Mouse (Mus musculus): Measurements from ENCODE around the gene Selenok.
A peak's percentile ranks its signal among the peaks of the same experiment; 100 is the strongest.

Gene Selenok

GRCm38 (mm10) chr14:29968075-29968821, at the start of gene Selenok:
Selenok (plus strand) TSS chr14:29968308.
- peak; percentile 97 for DNase-seq (ENCODE audit: extremely low read depth, low read depth)

- no peak for DNase-seq (ENCODE audit: extremely low read depth, low read depth)
Measured at GRCm38 (mm10) chr14:29928966-29929365, 39.1 kb upstream of the Selenok start.

GRCm38 (mm10) chr14:29935516-29935915, 32.6 kb upstream of the Selenok start:
- DNase-seq (ENCODE audit: extremely low read depth, low read depth) = no peak

- no peak for DNase-seq (ENCODE audit: extremely low read depth, low read depth)
Measured at GRCm38 (mm10) chr14:29937466-29937865, 30.6 kb upstream of the Selenok start.

GRCm38 (mm10) chr14:29939600-29940312, 28.4 kb upstream of the Selenok start:
- DNase-seq (ENCODE audit: extremely low read depth, low read depth) = no peak

GRCm38 (mm10) chr14:29940313-29940812, 27.7 kb upstream of the Selenok start:
- peak; percentile 18 for DNase-seq (ENCODE audit: extremely low read depth, low read depth)

- DNase-seq (ENCODE audit: extremely low read depth, low read depth) = peak; percentile 41
Measured at GRCm38 (mm10) chr14:29940877-29941276, 27.2 kb upstream of the Selenok start.

GRCm38 (mm10) chr14:29946761-29947309, 21.3 kb upstream of the Selenok start:
- DNase-seq (ENCODE audit: extremely low read depth, low read depth) = no peak

- DNase-seq (ENCODE audit: extremely low read depth, low read depth) = peak; percentile 88
Measured at GRCm38 (mm10) chr14:29950805-29951204, 17.3 kb upstream of the Selenok start.

GRCm38 (mm10) chr14:29957393-29957792, 10.7 kb upstream of the Selenok start:
- no peak for DNase-seq (ENCODE audit: extremely low read depth, low read depth)

- DNase-seq (ENCODE audit: extremely low read depth, low read depth) = no peak
Measured at GRCm38 (mm10) chr14:29967611-29968010, 497 bp upstream of the Selenok start.

GRCm38 (mm10) chr14:29971446-29971845, 3.3 kb downstream of the Selenok start:
- no peak for DNase-seq (ENCODE audit: extremely low read depth, low read depth)

- DNase-seq (ENCODE audit: extremely low read depth, low read depth) = no peak
Measured at GRCm38 (mm10) chr14:29971993-29972392, 3.9 kb downstream of the Selenok start.

- no peak for DNase-seq (ENCODE audit: extremely low read depth, low read depth)
Measured at GRCm38 (mm10) chr14:29976927-29977326, 8.8 kb downstream of the Selenok start.

- peak; percentile 82 for DNase-seq (ENCODE audit: extremely low read depth, low read depth)
Measured at GRCm38 (mm10) chr14:29978254-29979204, 10.4 kb downstream of the Selenok start, which contains the start of gene Actr8. Actr8 (plus strand) TSS chr14:29978337.

GRCm38 (mm10) chr14:29980447-29981205, 12.5 kb downstream of the Selenok start:
- peak; percentile 41 for DNase-seq (ENCODE audit: extremely low read depth, low read depth)

- DNase-seq (ENCODE audit: extremely low read depth, low read depth) = no peak
Measured at GRCm38 (mm10) chr14:29986096-29986495, 18.0 kb downstream of the Selenok start.

- no peak for DNase-seq (ENCODE audit: extremely low read depth, low read depth)
Measured at GRCm38 (mm10) chr14:29987276-29987675, 19.2 kb downstream of the Selenok start.

- no peak for DNase-seq (ENCODE audit: extremely low read depth, low read depth)
Measured at GRCm38 (mm10) chr14:29987739-29988138, 19.6 kb downstream of the Selenok start.

- DNase-seq (ENCODE audit: extremely low read depth, low read depth) = no peak
Measured at GRCm38 (mm10) chr14:29988337-29988736, 20.2 kb downstream of the Selenok start.

Measured in MEL-GATA-1-ER (cell line).